Mouse (Mus musculus) monocyte, adult 2 months (primary cell): ENCODE measurements around the gene Leprot.

Experiments used
- DNase-seq, 2 experiments: peaks; one replicate each; pipeline ENCODE4 v3.0.0; 2022; ENCODE audit warnings: low spot score in 2 of 2, low read depth in 1 of 2

Leprot gene

GRCm38 (mm10) chr4:101664160-101664750, 16.7 kb downstream of the Leprot start:
- peak in 1 of 2 experiments; percentile 25 for DNase-seq

GRCm38 (mm10) chr4:101664766-101665165, 17.2 kb downstream of the Leprot start:
- no peak for DNase-seq

- DNase-seq: no peak
Observed at GRCm38 (mm10) chr4:101669161-101669560, 21.6 kb downstream of the Leprot start.

GRCm38 (mm10) chr4:101669811-101670210, 22.3 kb downstream of the Leprot start:
- no peak for DNase-seq

GRCm38 (mm10) chr4:101674790-101675189, 27.3 kb downstream of the Leprot start:
- no peak for DNase-seq

- DNase-seq: no peak
Observed at GRCm38 (mm10) chr4:101675726-101676125, 28.2 kb downstream of the Leprot start.

GRCm38 (mm10) chr4:101682620-101683019, 35.1 kb downstream of the Leprot start:
- no peak for DNase-seq

- DNase-seq: no peak
Observed at GRCm38 (mm10) chr4:101683086-101683485, 35.6 kb downstream of the Leprot start.

- DNase-seq: no peak
Observed at GRCm38 (mm10) chr4:101684821-101685220, 37.3 kb downstream of the Leprot start.

- no peak for DNase-seq
Observed at GRCm38 (mm10) chr4:101686227-101686810, 38.8 kb downstream of the Leprot start.

GRCm38 (mm10) chr4:101689241-101689640, 41.7 kb downstream of the Leprot start:
- DNase-seq: no peak

- no peak for DNase-seq
Observed at GRCm38 (mm10) chr4:101689645-101690044, 42.1 kb downstream of the Leprot start.

- DNase-seq: no peak
Observed at GRCm38 (mm10) chr4:101692892-101693291, 45.4 kb downstream of the Leprot start.

GRCm38 (mm10) chr4:101694529-101694928, 47.0 kb downstream of the Leprot start:
- DNase-seq: no peak

GRCm38 (mm10) chr4:101697236-101697635, 49.7 kb downstream of the Leprot start:
- DNase-seq: no peak

GRCm38 (mm10) chr4:101699423-101699822, 51.9 kb downstream of the Leprot start:
- no peak for DNase-seq

- no peak for DNase-seq
Observed at GRCm38 (mm10) chr4:101700892-101701640, 53.5 kb downstream of the Leprot start.

GRCm38 (mm10) chr4:101705325-101705724, 57.8 kb downstream of the Leprot start:
- no peak for DNase-seq

GRCm38 (mm10) chr4:101707234-101707633, 59.7 kb downstream of the Leprot start:
- no peak for DNase-seq

- no peak for DNase-seq
Observed at GRCm38 (mm10) chr4:101707953-101708352, 60.4 kb downstream of the Leprot start.
